Mouse (Mus musculus) G1E (cell line): ENCODE measurements around the gene Coro1a. TPM values are rescaled to one million over a fixed set of nuclear protein-coding genes. Genes with fewer than 3 reads are reported as not detected.

Experiments used
- ATAC-seq: 2 replicates; pipeline ENCODE4 v1.8.0; 2016; ENCODE audit warnings: mild to moderate bottlenecking; ENCODE audit not compliant: insufficient number of reproducible peaks, poor library complexity, low FRiP score, severe bottlenecking; ENCODE audit errors: extremely low read depth
- DNase-seq: peaks from one replicate; pipeline ENCODE4 v3.0.0; 2012; ENCODE audit warnings: low spot score
- H3K27me3 ChIP-seq: 2 replicates; pipeline ENCODE4 v1.6.1; 2012; ENCODE audit warnings: mild to moderate bottlenecking, low read length, inconsistent platforms; ENCODE audit not compliant: insufficient read depth
- H3K36me3 ChIP-seq: replicated peaks from 2 replicates; pipeline ENCODE3; 2012; ENCODE audit warnings: mild to moderate bottlenecking, inconsistent platforms
- H3K4me1 ChIP-seq: 2 replicates; pipeline ENCODE4 v1.6.1; 2012; ENCODE audit warnings: low read depth, low read length, inconsistent platforms, mixed read lengths; ENCODE audit not compliant: insufficient read depth
- H3K4me3 ChIP-seq: 2 replicates; pipeline ENCODE4 v1.5.1; 2012; ENCODE audit warnings: low read depth, mild to moderate bottlenecking, inconsistent platforms, low read length, moderate library complexity, mixed read lengths
- H3K9me3 ChIP-seq: replicated peaks from 2 replicates; pipeline ENCODE4 v1.6.1; 2012; ENCODE audit warnings: inconsistent platforms
- CTCF ChIP-seq: IDR thresholded peaks from 2 replicates; pipeline ENCODE4 v1.5.1; 2012; ENCODE audit warnings: low read depth, low read length, inconsistent platforms, mixed read lengths
- GATA1 ChIP-seq: IDR thresholded peaks from 2 replicates; pipeline ENCODE4 v1.6.1; 2012; ENCODE audit warnings: borderline replicate concordance, low read length, inconsistent platforms, mixed read lengths
- GATA2 ChIP-seq: IDR thresholded peaks from 2 replicates; pipeline ENCODE4 v1.6.1; 2012; ENCODE audit warnings: low read depth, low read length, inconsistent platforms, borderline replicate concordance
- POLR2AphosphoS5 ChIP-seq: IDR thresholded peaks from 2 replicates; pipeline ENCODE4 v1.6.1; 2012; ENCODE audit warnings: low read depth, low read length, inconsistent platforms; ENCODE audit not compliant: insufficient replicate concordance
- TAL1 ChIP-seq: conservative IDR thresholded peaks from 2 replicates; pipeline ENCODE4 v1.6.1; 2012; ENCODE audit warnings: low read depth, low read length, inconsistent platforms, mixed read lengths
- polyA plus RNA-seq: library from polyadenylated mRNA; stranded (reverse); fragments of >175 nt; gene quantifications from 2 replicates; pipeline ENCODE4 v1.2.3, GENCODE M21; 2012
- total RNA-seq, 2 experiments: library from RNA; stranded (forward) in 1 of 2; stranded (reverse) in 1 of 2; fragments of 200-1000 nt in 1 of 2; fragments of >200 nt in 1 of 2; fragmentation: Nextera tagmentation in 1 of 2; gene quantifications; 2 replicates each; pipeline ENCODE4 v1.2.3; 2014 to 2017

Gene Coro1a
- total and polyA plus RNA-seq, 3 experiments, result 36.0 to 186 (median 162) TPM

GRCm38 (mm10) chr7:126653991-126654390 lies 53.6 kb downstream of the Coro1a start:
- Histone ChIP-seq H3K9me3 (no peaks in the 10 kb centered on the region), H3K27me3 (no peaks in the 10 kb centered on the region), H3K4me3 (no peak overlapping the region), H3K36me3 (peaks cover 37% of the 10 kb centered on the region), H3K4me1 (peaks cover 90% of the 10 kb centered on the region)
- TF ChIP-seq TAL1, result no peak
- TF ChIP-seq CTCF, result no peak
- TF ChIP-seq POLR2AphosphoS5, result no peak
- TF ChIP-seq GATA2, result no peak
- TF ChIP-seq GATA1, result no peak
- no peak for ATAC-seq
- DNase-seq, result no peak

- H3K36me3 ChIP-seq, result peaks cover 27% of the 10 kb centered on the region
- DNase-seq, result peak; percentile 38
- no peak overlapping the region for H3K4me3 ChIP-seq
- ATAC-seq, result peak; percentile 72
- H3K27me3 ChIP-seq, result no peaks in the 10 kb centered on the region
- H3K4me1 ChIP-seq, result peaks cover 71% of the 10 kb centered on the region
- H3K9me3 ChIP-seq, result no peaks in the 10 kb centered on the region
- TF ChIP-seq CTCF (no peak), POLR2AphosphoS5 (no peak), TAL1 (peak; percentile 86), GATA2 (peak; percentile 40; the same call in 1 of the 2 replicates), GATA1 (no peak)
These were observed 56.7 kb downstream of the Coro1a start for GRCm38 (mm10) chr7:126650852-126651251.

Other genes starting within 250 kb of the Coro1a start
Only the 20 nearest of the 28 such genes appear.
- gene Eif3c, start 141.4 kb downstream of the Coro1a start, total RNA-seq (2014; fragmentation: Nextera tagmentation), result 580 and 606 TPM in 2 replicates
- gene Eif3c, start 141.4 kb downstream of the Coro1a start, total RNA-seq (2017), result 211 and 235 TPM in 2 replicates
- 103 and 114 TPM in 2 replicates for gene Eif3c, start 141.4 kb downstream of the Coro1a start, polyA plus RNA-seq
- 1.3 and 3.7 TPM in 2 replicates for gene Apobr, start 122.8 kb downstream of the Coro1a start, total RNA-seq (2014; fragmentation: Nextera tagmentation)
- gene Apobr, start 122.8 kb downstream of the Coro1a start, total RNA-seq (2017), result 4.4 and 5.5 TPM in 2 replicates
- gene Apobr, start 122.8 kb downstream of the Coro1a start, polyA plus RNA-seq, result 4.8 and 4.9 TPM in 2 replicates
- gene Cln3, start 122.0 kb downstream of the Coro1a start, total RNA-seq (2014; fragmentation: Nextera tagmentation), result 27.9 and 35.1 TPM in 2 replicates
- 49.9 and 52.7 TPM in 2 replicates for gene Cln3, start 122.0 kb downstream of the Coro1a start, total RNA-seq (2017)
- gene Cln3, start 122.0 kb downstream of the Coro1a start, polyA plus RNA-seq, result 10.9 and 15.4 TPM in 2 replicates
- not detected in 2 replicates for gene Il27, start 112.8 kb downstream of the Coro1a start, total RNA-seq (2014; fragmentation: Nextera tagmentation)
- gene Il27, start 112.8 kb downstream of the Coro1a start, total RNA-seq (2017), result not detected in 2 replicates
- not detected in 2 replicates for gene Il27, start 112.8 kb downstream of the Coro1a start, polyA plus RNA-seq
- gene Nupr1, start 76.9 kb downstream of the Coro1a start, total RNA-seq (2014; fragmentation: Nextera tagmentation), result 13.4 and 24.8 TPM in 2 replicates
- gene Nupr1, start 76.9 kb downstream of the Coro1a start, total RNA-seq (2017), result 0.41 and 1.1 TPM in 2 replicates
- gene Nupr1, start 76.9 kb downstream of the Coro1a start, polyA plus RNA-seq, result 9.8 and 11.1 TPM in 2 replicates
- 159 and 175 TPM in 2 replicates for gene Sgf29, start 58.5 kb downstream of the Coro1a start, total RNA-seq (2014; fragmentation: Nextera tagmentation)
- gene Sgf29, start 58.5 kb downstream of the Coro1a start, total RNA-seq (2017), result 36.8 and 57.3 TPM in 2 replicates
- gene Sgf29, start 58.5 kb downstream of the Coro1a start, polyA plus RNA-seq, result 61.3 and 124 TPM in 2 replicates
- not detected in 2 replicates for gene Sult1a1, start 31.4 kb downstream of the Coro1a start, total RNA-seq (2014; fragmentation: Nextera tagmentation)
- 0.12 and 0.33 TPM in 2 replicates for gene Sult1a1, start 31.4 kb downstream of the Coro1a start, total RNA-seq (2017)
- gene Sult1a1, start 31.4 kb downstream of the Coro1a start, polyA plus RNA-seq, result not detected in 2 replicates
- 77.5 and 93.8 TPM in 2 replicates for gene Bola2, start 12.4 kb downstream of the Coro1a start, total RNA-seq (2014; fragmentation: Nextera tagmentation)
- gene Bola2, start 12.4 kb downstream of the Coro1a start, total RNA-seq (2017), result 117 and 161 TPM in 2 replicates
- 189 and 303 TPM in 2 replicates for gene Bola2, start 12.4 kb downstream of the Coro1a start, polyA plus RNA-seq
- gene Slx1b, start 12.0 kb downstream of the Coro1a start, total RNA-seq (2014; fragmentation: Nextera tagmentation), result 3.5 and 3.8 TPM in 2 replicates
- gene Slx1b, start 12.0 kb downstream of the Coro1a start, total RNA-seq (2017), result 4.5 and 7.0 TPM in 2 replicates
- 4.9 and 8.1 TPM in 2 replicates for gene Slx1b, start 12.0 kb downstream of the Coro1a start, polyA plus RNA-seq
- gene Mapk3, start 51.8 kb upstream of the Coro1a start, total RNA-seq (2014; fragmentation: Nextera tagmentation), result 66.4 and 91.6 TPM in 2 replicates
- 18.2 and 18.4 TPM in 2 replicates for gene Mapk3, start 51.8 kb upstream of the Coro1a start, total RNA-seq (2017)
- 65.1 and 68.8 TPM in 2 replicates for gene Mapk3, start 51.8 kb upstream of the Coro1a start, polyA plus RNA-seq
- 28.9 and 29.9 TPM in 2 replicates for gene Gdpd3, start 58.5 kb upstream of the Coro1a start, total RNA-seq (2014; fragmentation: Nextera tagmentation)
- gene Gdpd3, start 58.5 kb upstream of the Coro1a start, total RNA-seq (2017), result 15.4 and 17.9 TPM in 2 replicates
- 4.9 and 6.1 TPM in 2 replicates for gene Gdpd3, start 58.5 kb upstream of the Coro1a start, polyA plus RNA-seq
- gene Ypel3, start 69.2 kb upstream of the Coro1a start, total RNA-seq (2014; fragmentation: Nextera tagmentation), result 41.6 and 86.7 TPM in 2 replicates
- gene Ypel3, start 69.2 kb upstream of the Coro1a start, total RNA-seq (2017), result 20.2 and 23.1 TPM in 2 replicates
- 78.1 and 78.3 TPM in 2 replicates for gene Ypel3, start 69.2 kb upstream of the Coro1a start, polyA plus RNA-seq
- 2.5 and 8.4 TPM in 2 replicates for gene Tbx6, start 73.7 kb upstream of the Coro1a start, total RNA-seq (2014; fragmentation: Nextera tagmentation)
- 0.11 and 0.29 TPM in 2 replicates for gene Tbx6, start 73.7 kb upstream of the Coro1a start, total RNA-seq (2017)
- gene Tbx6, start 73.7 kb upstream of the Coro1a start, polyA plus RNA-seq, result 0.85 and 1.1 TPM in 2 replicates
- gene Ppp4c, start 84.7 kb upstream of the Coro1a start, total RNA-seq (2014; fragmentation: Nextera tagmentation), result 126 and 176 TPM in 2 replicates
- 186 and 199 TPM in 2 replicates for gene Ppp4c, start 84.7 kb upstream of the Coro1a start, total RNA-seq (2017)
- 169 and 192 TPM in 2 replicates for gene Ppp4c, start 84.7 kb upstream of the Coro1a start, polyA plus RNA-seq
- not detected in 2 replicates for gene Fam57b, start 89.9 kb upstream of the Coro1a start, total RNA-seq (2014; fragmentation: Nextera tagmentation)
- gene Fam57b, start 89.9 kb upstream of the Coro1a start, total RNA-seq (2017), result 0.05 TPM in 1 of 2 replicates, not detected in the other
- 0.02 and 0.06 TPM in 2 replicates for gene Fam57b, start 89.9 kb upstream of the Coro1a start, polyA plus RNA-seq
- gene 4930451I11Rik, start 123.9 kb upstream of the Coro1a start, total RNA-seq (2014; fragmentation: Nextera tagmentation), result not detected in 2 replicates
- not detected in 2 replicates for gene 4930451I11Rik, start 123.9 kb upstream of the Coro1a start, total RNA-seq (2017)
- gene 4930451I11Rik, start 123.9 kb upstream of the Coro1a start, polyA plus RNA-seq, result not detected in 2 replicates
- gene Doc2a, start 139.6 kb upstream of the Coro1a start, total RNA-seq (2014; fragmentation: Nextera tagmentation), result not detected in 2 replicates
- gene Doc2a, start 139.6 kb upstream of the Coro1a start, total RNA-seq (2017), result 0.11 and 0.23 TPM in 2 replicates
- not detected in 2 replicates for gene Doc2a, start 139.6 kb upstream of the Coro1a start, polyA plus RNA-seq
- 46.8 and 53.2 TPM in 2 replicates for gene Hirip3, start 154.2 kb upstream of the Coro1a start, total RNA-seq (2014; fragmentation: Nextera tagmentation)
- 90.4 and 115 TPM in 2 replicates for gene Hirip3, start 154.2 kb upstream of the Coro1a start, total RNA-seq (2017)
- gene Hirip3, start 154.2 kb upstream of the Coro1a start, polyA plus RNA-seq, result 158 and 159 TPM in 2 replicates
- 106 and 136 TPM in 2 replicates for gene Ino80e, start 154.6 kb upstream of the Coro1a start, total RNA-seq (2014; fragmentation: Nextera tagmentation)
- 50.7 and 60.3 TPM in 2 replicates for gene Ino80e, start 154.6 kb upstream of the Coro1a start, total RNA-seq (2017)
- gene Ino80e, start 154.6 kb upstream of the Coro1a start, polyA plus RNA-seq, result 893 and 1,187 TPM in 2 replicates
- gene Taok2, start 176.9 kb upstream of the Coro1a start, total RNA-seq (2014; fragmentation: Nextera tagmentation), result 42.9 and 53.6 TPM in 2 replicates
- 36.2 and 38.3 TPM in 2 replicates for gene Taok2, start 176.9 kb upstream of the Coro1a start, total RNA-seq (2017)
- 181 and 222 TPM in 2 replicates for gene Taok2, start 176.9 kb upstream of the Coro1a start, polyA plus RNA-seq